Mouse (Mus musculus): Measurements from ENCODE around the gene Cyp4f37. TPM values are rescaled to one million over a fixed set of nuclear protein-coding genes. Genes with fewer than 3 reads are reported as not detected.
A peak's percentile ranks its signal among the peaks of the same experiment; 100 is the strongest.

Cyp4f37 gene
- total RNA-seq, 2 experiments from 2014 or later = not detected

DNA sequence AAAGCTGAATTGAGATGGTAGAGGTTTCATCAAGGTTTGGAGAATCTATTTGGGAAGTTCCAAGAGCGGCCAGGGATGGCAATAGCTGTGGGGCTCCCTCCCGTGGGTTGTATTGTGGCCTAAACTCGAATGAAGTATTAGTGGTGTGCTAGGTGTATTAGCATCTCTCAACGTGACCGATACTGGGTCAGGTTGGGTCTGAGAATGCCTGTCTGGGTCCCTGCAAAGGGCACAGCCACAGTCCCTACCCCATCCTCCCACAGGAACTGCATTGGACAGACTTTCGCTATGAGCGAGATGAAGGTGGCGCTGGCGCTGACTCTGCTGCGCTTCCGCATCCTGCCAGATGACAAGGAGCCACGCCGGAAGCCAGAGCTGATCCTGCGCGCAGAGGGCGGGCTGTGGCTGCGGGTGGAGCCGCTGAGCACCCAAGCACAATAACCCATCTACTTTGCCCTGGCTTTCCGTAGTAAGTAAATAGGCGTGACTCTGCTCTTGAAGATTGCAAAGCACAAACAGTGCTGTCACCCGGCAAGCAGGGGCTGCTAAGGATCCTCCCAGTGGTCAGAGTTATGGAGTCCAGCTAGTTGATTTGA, 55.0 kb downstream of the Cyp4f37 start:
- intact Hi-C loops (cut with DNase I) = no loop called here

DNA sequence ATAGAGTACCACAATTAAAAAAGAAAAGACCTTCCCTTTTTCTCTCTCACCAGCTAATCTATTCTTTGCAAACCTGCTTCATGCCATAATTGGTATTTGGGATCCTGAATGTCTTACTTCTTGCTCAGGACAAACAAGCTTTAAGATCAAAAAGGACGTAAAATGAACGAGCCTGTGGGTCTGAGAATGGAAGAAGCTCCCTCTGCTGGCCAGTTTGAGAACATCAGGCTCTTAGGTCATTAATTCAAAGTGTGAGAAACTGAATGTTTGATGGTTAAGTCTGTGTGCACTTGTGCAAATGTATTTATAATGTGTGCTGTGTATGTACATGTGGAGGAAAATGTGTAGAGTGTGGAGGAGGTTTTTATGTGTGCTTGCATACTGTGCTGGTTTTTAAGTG, 59.3 kb downstream of the Cyp4f37 start:
- intact Hi-C loops (cut with DNase I) = loop anchor here (5.0 kb wide), 2 partner anchors 43 to 128 kb away; no protein-coding TSS in a partner anchor
- peak in 1 of 2 experiments; percentile 6 for DNase-seq (ENCODE audit: low spot score in 2 of 2)

More for the DNA sequence above, 55.0 kb downstream of the Cyp4f37 start:
- no peak for DNase-seq (ENCODE audit: low spot score in 2 of 2)

DNA sequence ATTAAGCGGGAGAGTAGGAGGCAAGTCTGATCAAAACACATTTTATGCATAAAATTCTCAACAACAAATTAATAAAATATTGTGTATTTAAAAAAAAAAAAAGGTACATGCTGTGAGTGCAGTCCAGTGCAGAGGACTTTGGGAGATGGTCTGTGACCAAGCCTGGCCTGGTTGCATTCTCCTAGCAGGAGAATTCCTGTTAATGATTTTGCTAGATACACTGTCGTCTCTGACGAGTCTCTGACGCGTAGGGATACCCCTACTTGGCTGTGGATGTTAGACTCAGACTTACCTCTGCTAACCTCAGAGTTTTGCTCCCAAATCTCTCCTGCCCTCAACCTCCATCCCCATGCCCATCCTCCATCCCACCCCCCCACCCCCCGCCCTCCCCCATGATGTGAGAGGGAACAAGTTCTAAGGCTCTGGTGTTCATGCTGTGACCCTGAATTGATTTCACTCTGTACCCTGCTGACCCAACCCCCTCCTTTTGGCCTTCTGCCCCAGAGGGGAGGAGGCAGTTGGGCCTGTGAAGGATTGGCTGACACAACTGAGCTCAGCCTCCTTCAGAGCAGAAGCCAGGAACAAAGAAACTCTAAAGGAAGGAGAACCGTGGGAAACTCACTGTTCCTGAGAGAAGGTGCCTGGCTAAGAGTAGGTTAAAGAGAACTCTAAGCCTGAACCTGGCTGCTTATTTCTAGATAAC, 64.1 kb downstream of the Cyp4f37 start, which contains the start of gene Cyp4f15:
Gene Cyp4f15, plus strand, starts transcription at position 580 of the 703 bp plus-strand sequence.
- intact Hi-C loops (cut with DNase I) = no loop called here

More for the DNA sequence above, 64.1 kb downstream of the Cyp4f37 start, which contains the start of gene Cyp4f15:
- peak; percentile 35 to 38 for DNase-seq (ENCODE audit: low spot score in 2 of 2)

Other genes with a start within 250 kb of the Cyp4f37 start
- gene Wiz, start 231.9 kb upstream of the Cyp4f37 start, total RNA-seq (2021) = 10 to 100 TPM; 52.3 to 53.2 TPM
- 1 to 10 TPM; 2.6 to 3.4 TPM for gene Rasal3, start 217.7 kb upstream of the Cyp4f37 start, total RNA-seq (2021)
- gene Pglyrp2, start 197.1 kb upstream of the Cyp4f37 start, total RNA-seq (2021) = not detected
- gene Cyp4f39, start 168.6 kb upstream of the Cyp4f37 start, total RNA-seq (2021) = not detected
- gene Cyp4f17, start 115.3 kb upstream of the Cyp4f37 start, total RNA-seq (2021) = 1 to 10 TPM; 3.0 to 4.4 TPM
- gene Cyp4f16, start 84.8 kb upstream of the Cyp4f37 start, total RNA-seq (2021) = 1 to 10 TPM; 4.4 to 4.6 TPM
- not detected for gene Cyp4f40, start 37.6 kb downstream of the Cyp4f37 start, total RNA-seq (2021)
- 10 to 100 TPM; 18.3 to 19.3 TPM for gene Cyp4f15, start 64.3 kb downstream of the Cyp4f37 start, total RNA-seq (2021)
- 10 to 100 TPM; 66.0 to 88.5 TPM for gene Zfp871, start 167.0 kb downstream of the Cyp4f37 start, total RNA-seq (2021)
- 1 to 10 TPM; 5.7 to 8.5 TPM for gene Zfp811, start 188.6 kb downstream of the Cyp4f37 start, total RNA-seq (2021)
- 10 to 100 TPM; 24.2 to 32.7 TPM for gene Zfp799, start 209.0 kb downstream of the Cyp4f37 start, total RNA-seq (2021)

Data from left cerebral cortex, postnatal 36 days (tissue).